Mouse (Mus musculus) forebrain, embryonic 11.5 days (tissue): ENCODE measurements around the gene Ncs1. TPM values are rescaled to one million over a fixed set of nuclear protein-coding genes. Genes with fewer than 3 reads are reported as not detected.
A peak's percentile ranks its signal among the peaks of the same experiment; 100 is the strongest.

Experiments used
- ATAC-seq: fragments of 200-750 bp; cut with Nextera tagmentation; replicated peaks from 2 replicates; pipeline ENCODE4 v1.8.0; 2017; ENCODE audit warnings: moderate TSS enrichment; ENCODE audit not compliant: low FRiP score
- DNase-seq: peaks from one replicate; pipeline ENCODE4 v3.0.0-alpha.2; 2017; ENCODE audit warnings: low spot score
- H3K27ac ChIP-seq: fragments of 300-500 bp; sonication (generic); 2 replicates; pipeline ENCODE4 v1.5.1; 2014; ENCODE audit warnings: low read depth, low read length
- H3K27me3 ChIP-seq: fragments of 300-500 bp; sonication (generic); 2 replicates; pipeline ENCODE4 v1.6.1; 2014; ENCODE audit warnings: mild to moderate bottlenecking, low read length, mixed read lengths; ENCODE audit not compliant: control insufficient read depth, insufficient read depth
- H3K36me3 ChIP-seq: fragments of 300-500 bp; sonication (generic); 2 replicates; pipeline ENCODE4 v1.6.1; 2014; ENCODE audit warnings: mild to moderate bottlenecking, low read length, moderate library complexity, mixed read lengths; ENCODE audit not compliant: control insufficient read depth, insufficient read depth
- H3K4me1 ChIP-seq: fragments of 300-500 bp; sonication (generic); replicated peaks from 2 replicates; pipeline ENCODE4 v1.6.1; 2014; ENCODE audit warnings: low read length, mixed read lengths; ENCODE audit not compliant: control insufficient read depth, insufficient read depth
- H3K4me2 ChIP-seq: fragments of 300-500 bp; sonication (generic); 2 replicates; pipeline ENCODE4 v1.6.1; 2014; ENCODE audit warnings: low read depth, mild to moderate bottlenecking, low read length, moderate library complexity, mixed read lengths; ENCODE audit not compliant: severe bottlenecking
- H3K4me3 ChIP-seq: fragments of 300-500 bp; sonication (generic); 2 replicates; pipeline ENCODE4 v1.5.1; 2014; ENCODE audit warnings: low read depth, low read length
- H3K9ac ChIP-seq: fragments of 300-500 bp; sonication (generic); 2 replicates; pipeline ENCODE4 v1.6.1; 2014; ENCODE audit warnings: low read length
- H3K9me3 ChIP-seq: fragments of 300-500 bp; sonication (generic); 2 replicates; pipeline ENCODE4 v1.6.1; 2016; ENCODE audit warnings: low read length, mixed read lengths; ENCODE audit not compliant: control insufficient read depth
- WGBS: fragments of 180-500 bp; shearing (Covaris S2); extraction: QIAGEN DNeasy Blood & Tissue Kit; methylation state at CpG from one replicate; pipeline ENCODE4 v1.1.7; 2014; 5-methylcytosine and 5-hydroxymethylcytosine counted together
- polyA plus RNA-seq: library from polyadenylated mRNA; unstranded; fragments of >200 nt; fragmentation: Nextera tagmentation; extraction: Ambion mirVana; gene quantifications from 2 replicates; pipeline ENCODE4 v1.2.1, GENCODE M21; 2014

The Ncs1 gene
- polyA plus RNA-seq, 1 experiment from 2014 or later: 65.6 TPM

DNA sequence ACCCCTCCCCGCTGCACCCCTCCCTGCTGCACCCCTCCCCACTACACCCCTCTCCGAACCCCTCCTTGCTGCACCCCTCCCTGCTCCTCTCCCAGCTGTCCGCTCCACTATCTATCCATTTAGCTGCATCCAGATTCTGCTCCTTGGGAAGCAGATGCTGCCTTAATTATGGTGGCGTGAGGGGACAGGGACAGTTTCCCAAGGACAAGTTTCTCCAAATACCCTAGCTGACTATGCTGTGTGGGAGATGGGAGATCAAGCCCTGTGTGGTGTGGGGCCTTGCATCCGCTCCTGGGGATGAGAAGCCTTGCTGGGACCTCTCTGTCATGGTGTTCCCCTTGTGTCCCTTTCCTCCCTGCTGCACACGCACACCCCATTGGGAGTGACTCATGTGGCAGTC is 29.4 kb downstream of the Ncs1 start:
- DNase-seq: no peak
- Histone ChIP-seq H3K27me3 (no peaks in the 10 kb centered on the region), H3K4me1 (no peaks in the 10 kb centered on the region), H3K27ac (no peak overlapping the region), H3K4me2 (no peak overlapping the region), H3K9ac (no peak overlapping the region), H3K4me3 (no peak overlapping the region), H3K36me3 (peaks cover 4% of the 10 kb centered on the region; the same call in 1 of the 2 replicates), H3K9me3 (no peaks in the 10 kb centered on the region)
- no peak for ATAC-seq
- WGBS: 84% methylated on average over 6 of the region's 6 CpGs

- H3K4me2 ChIP-seq: no peak overlapping the region
- H3K4me3 ChIP-seq: no peak overlapping the region
- peaks cover 4% of the 10 kb centered on the region; the same call in 1 of the 2 replicates for H3K36me3 ChIP-seq
- DNase-seq (no peak), ATAC-seq (no peak)
- no peaks in the 10 kb centered on the region for H3K9me3 ChIP-seq
- H3K9ac ChIP-seq: no peak overlapping the region
- H3K27ac ChIP-seq: no peak overlapping the region
- no peaks in the 10 kb centered on the region for H3K27me3 ChIP-seq
- H3K4me1 ChIP-seq: no peaks in the 10 kb centered on the region
- WGBS: 81% methylated on average over 6 of the region's 6 CpGs
These were observed 32.2 kb downstream of the Ncs1 start for GRCm38 (mm10) chr2:31277810-31278209.

DNA sequence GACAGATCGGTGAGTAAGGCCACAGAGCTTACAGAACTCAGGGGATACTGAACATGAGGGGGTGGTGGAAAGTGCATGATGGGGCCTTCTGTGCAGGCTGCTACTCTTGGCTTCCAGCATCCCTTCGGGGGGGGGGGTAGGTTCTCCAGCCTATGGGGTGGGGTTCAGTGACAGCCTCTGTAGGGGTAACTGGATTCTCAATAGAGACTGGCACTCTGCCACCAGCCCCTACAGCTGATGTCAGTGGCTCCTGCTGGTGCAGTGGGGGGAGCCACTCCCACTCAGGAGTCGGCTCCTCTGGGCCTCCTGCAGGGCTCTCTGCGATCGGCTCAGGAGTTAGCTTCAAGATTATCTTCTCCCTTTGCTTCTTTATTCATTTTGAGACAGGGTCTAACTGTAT is 32.9 kb downstream of the Ncs1 start:
- Histone ChIP-seq H3K27me3 (no peaks in the 10 kb centered on the region), H3K36me3 (peaks cover 4% of the 10 kb centered on the region; the same call in 1 of the 2 replicates), H3K4me3 (no peak overlapping the region), H3K9me3 (no peaks in the 10 kb centered on the region), H3K9ac (no peak overlapping the region), H3K4me1 (no peaks in the 10 kb centered on the region), H3K4me2 (no peak overlapping the region), H3K27ac (no peak overlapping the region)
- 87% methylated on average over 5 of the region's 5 CpGs for WGBS
- no peak for DNase-seq
- ATAC-seq: no peak

- Histone ChIP-seq H3K36me3 (no peaks in the 10 kb centered on the region; the same call in 1 of the 2 replicates), H3K9ac (no peak overlapping the region), H3K27me3 (no peaks in the 10 kb centered on the region), H3K4me3 (no peak overlapping the region), H3K9me3 (no peaks in the 10 kb centered on the region), H3K4me2 (no peak overlapping the region), H3K4me1 (no peaks in the 10 kb centered on the region), H3K27ac (no peak overlapping the region)
- WGBS: 87% methylated on average over 8 of the region's 8 CpGs
- no peak for ATAC-seq
- no peak for DNase-seq
These were observed 35.5 kb downstream of the Ncs1 start for GRCm38 (mm10) chr2:31281138-31281537.

DNA sequence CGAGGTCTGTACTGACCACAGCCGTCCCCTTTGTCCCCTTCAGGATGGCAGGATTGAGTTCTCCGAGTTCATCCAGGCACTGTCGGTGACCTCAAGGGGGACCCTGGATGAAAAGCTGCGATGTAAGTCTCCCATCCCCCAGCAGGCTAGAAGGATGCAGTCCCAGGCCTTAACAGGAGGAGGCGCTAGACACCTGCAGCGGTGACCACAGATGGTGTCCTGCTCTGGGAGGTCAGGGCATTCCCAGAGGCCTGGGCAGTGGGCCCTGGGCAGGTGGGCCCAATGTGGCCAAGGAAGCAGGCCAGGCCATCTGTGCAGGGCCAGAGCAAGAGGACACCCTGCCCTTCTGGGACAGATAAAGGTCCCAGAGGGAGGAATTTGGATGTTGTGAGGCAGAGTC is 36.6 kb downstream of the Ncs1 start:
- H3K27ac ChIP-seq: no peak overlapping the region
- WGBS: 54% methylated on average over 7 of the region's 7 CpGs

GRCm38 (mm10) chr2:31282880-31283279 is 37.3 kb downstream of the Ncs1 start:
- ATAC-seq (no peak), DNase-seq (no peak)
- H3K27me3 ChIP-seq: no peaks in the 10 kb centered on the region
- no peaks in the 10 kb centered on the region for H3K9me3 ChIP-seq
- no peak overlapping the region for H3K27ac ChIP-seq
- H3K4me1 ChIP-seq: no peaks in the 10 kb centered on the region
- H3K9ac ChIP-seq: no peak overlapping the region
- H3K4me2 ChIP-seq: no peak overlapping the region
- H3K36me3 ChIP-seq: no peaks in the 10 kb centered on the region; the same call in 1 of the 2 replicates
- H3K4me3 ChIP-seq: no peak overlapping the region
- WGBS: 98% methylated on average over 12 of the region's 12 CpGs

More for the DNA sequence above, 36.6 kb downstream of the Ncs1 start:
- ATAC-seq (no peak), DNase-seq (no peak)
- H3K9me3 ChIP-seq: no peaks in the 10 kb centered on the region
- no peaks in the 10 kb centered on the region for H3K27me3 ChIP-seq
- H3K9ac ChIP-seq: no peak overlapping the region
- H3K36me3 ChIP-seq: no peaks in the 10 kb centered on the region; the same call in 1 of the 2 replicates
- H3K4me1 ChIP-seq: no peaks in the 10 kb centered on the region
- H3K4me2 ChIP-seq: no peak overlapping the region
- no peak overlapping the region for H3K4me3 ChIP-seq

DNA sequence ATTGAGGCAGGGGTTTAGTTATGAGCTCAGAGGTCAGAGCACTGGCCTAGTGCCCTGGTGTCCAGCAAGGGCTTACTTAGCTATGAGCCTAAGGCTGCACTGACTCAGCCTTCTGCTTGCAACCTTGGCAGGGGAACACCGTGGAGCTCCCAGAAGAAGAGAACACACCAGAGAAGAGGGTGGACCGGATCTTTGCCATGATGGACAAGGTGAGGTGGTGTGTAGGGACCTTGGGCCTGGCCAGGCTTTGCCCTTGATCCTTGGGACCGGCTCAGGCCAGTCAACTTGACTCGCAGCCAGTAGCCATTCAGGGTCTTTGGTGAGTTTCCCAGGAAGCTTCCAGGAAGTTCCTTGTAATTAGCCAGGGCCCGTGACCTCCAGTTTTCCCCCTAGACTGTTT is 38.9 kb downstream of the Ncs1 start:
- Histone ChIP-seq H3K9me3 (no peaks in the 10 kb centered on the region), H3K27me3 (no peaks in the 10 kb centered on the region), H3K9ac (no peak overlapping the region), H3K4me3 (no peak overlapping the region), H3K4me1 (no peaks in the 10 kb centered on the region), H3K27ac (no peak overlapping the region), H3K4me2 (no peak overlapping the region), H3K36me3 (no peaks in the 10 kb centered on the region; the same call in 1 of the 2 replicates)
- ATAC-seq: no peak
- 90% methylated on average over 5 of the region's 5 CpGs for WGBS
- no peak for DNase-seq

- no peak overlapping the region for H3K9ac ChIP-seq
- DNase-seq: peak; percentile 79
- H3K27ac ChIP-seq: no peak overlapping the region
- WGBS: 9% methylated on average over 6 of the region's 6 CpGs
- no peak overlapping the region for H3K4me2 ChIP-seq
- H3K9me3 ChIP-seq: no peaks in the 10 kb centered on the region
- H3K36me3 ChIP-seq: no peaks in the 10 kb centered on the region; the same call in 1 of the 2 replicates
- H3K27me3 ChIP-seq: no peaks in the 10 kb centered on the region
- H3K4me3 ChIP-seq: no peak overlapping the region
- H3K4me1 ChIP-seq: no peaks in the 10 kb centered on the region
- ATAC-seq: no peak
These were observed 45.8 kb downstream of the Ncs1 start for GRCm38 (mm10) chr2:31291421-31291820.

DNA sequence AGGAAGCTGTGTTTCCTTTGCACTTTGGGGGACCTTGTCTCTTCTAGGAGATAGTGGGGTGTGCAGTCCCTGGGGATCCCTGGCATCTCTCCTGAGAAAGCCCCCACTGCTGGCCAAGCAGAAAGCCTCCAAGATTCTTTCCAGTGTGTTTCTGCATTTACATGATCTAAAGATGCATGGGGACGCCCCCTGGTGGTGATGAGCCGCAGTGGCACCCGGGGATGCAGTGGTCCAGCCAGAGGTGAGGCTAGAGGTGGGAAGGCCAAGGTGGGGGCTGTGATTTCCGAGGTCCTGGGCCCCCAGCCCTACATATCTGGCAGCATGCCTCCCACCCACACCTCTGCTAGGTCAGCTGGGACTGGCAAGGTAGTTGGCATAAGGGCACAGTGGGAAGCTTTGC is 49.4 kb downstream of the Ncs1 start:
- Histone ChIP-seq H3K27me3 (no peaks in the 10 kb centered on the region), H3K4me3 (no peak overlapping the region), H3K9ac (no peak overlapping the region), H3K4me1 (peaks cover 2% of the 10 kb centered on the region; the same call in 1 of the 2 replicates), H3K27ac (no peak overlapping the region), H3K36me3 (no peaks in the 10 kb centered on the region; the same call in 1 of the 2 replicates), H3K4me2 (no peak overlapping the region), H3K9me3 (no peaks in the 10 kb centered on the region)
- 0% methylated on average over 4 of the region's 4 CpGs for WGBS
- peak; percentile 88 for DNase-seq
- ATAC-seq: no peak
